Mouse (Mus musculus) inflammation-experienced regulatory T-cells, adult 6 months (primary cell): Measurements from ENCODE around the gene Mkrn1. TPM values are rescaled to one million over a fixed set of nuclear protein-coding genes. Genes with fewer than 3 reads are reported as not detected.
A peak's percentile ranks its signal among the peaks of the same experiment; 100 is the strongest.
"Not testable (repeated sequence)": the region's sequence is repeated elsewhere in the genome, so short reads cannot be mapped to it uniquely, and the experiment has no call there.

Experiments
- ATAC-seq: one replicate; pipeline ENCODE4 v1.8.0; 2017
- polyA plus RNA-seq, 3 experiments: library from polyadenylated mRNA; unstranded; fragments of 100-300 nt; shearing (Covaris generic); gene quantifications; one replicate each; pipeline ENCODE4 v1.2.1; 2017

Gene Mkrn1
- polyA plus RNA-seq, 3 experiments from 2014 or later: 57.0 to 70.0 (median 62.5) TPM

DNA sequence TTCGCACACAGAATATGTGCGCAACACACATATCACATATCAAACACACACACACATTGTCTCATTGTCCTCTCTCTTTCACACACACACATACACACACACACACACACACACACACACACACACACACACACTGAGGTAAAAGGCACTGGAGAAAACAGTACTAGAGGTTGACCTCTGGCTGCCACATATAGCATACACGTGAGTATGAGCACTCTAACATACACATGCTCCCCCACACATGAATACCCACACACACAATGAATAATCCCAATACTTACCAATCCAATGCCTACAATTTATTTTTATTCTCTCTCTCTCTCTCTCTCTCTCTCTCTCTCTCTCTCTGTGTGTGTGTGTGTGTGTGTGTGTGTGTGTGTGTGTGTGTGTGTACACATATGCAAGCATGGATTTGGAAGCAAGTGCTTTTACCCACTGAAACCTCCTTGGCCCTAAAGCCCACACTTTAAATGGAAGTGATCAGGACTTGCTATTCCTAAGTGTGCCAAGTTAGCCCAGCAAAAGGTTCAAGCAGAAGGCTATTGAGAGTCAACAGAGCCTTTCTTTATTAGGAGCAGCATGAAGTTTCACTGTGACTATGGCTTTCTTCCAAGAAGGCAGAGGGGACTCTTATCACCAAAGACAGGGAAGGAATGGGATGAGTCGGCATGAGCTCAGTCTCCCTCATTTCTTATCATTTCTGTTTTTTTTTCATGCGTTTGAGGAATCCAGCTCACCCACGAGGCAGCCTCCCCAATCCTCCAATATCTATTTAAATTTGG, 8.9 kb upstream of the Mkrn1 start:
- ATAC-seq: no peak

DNA sequence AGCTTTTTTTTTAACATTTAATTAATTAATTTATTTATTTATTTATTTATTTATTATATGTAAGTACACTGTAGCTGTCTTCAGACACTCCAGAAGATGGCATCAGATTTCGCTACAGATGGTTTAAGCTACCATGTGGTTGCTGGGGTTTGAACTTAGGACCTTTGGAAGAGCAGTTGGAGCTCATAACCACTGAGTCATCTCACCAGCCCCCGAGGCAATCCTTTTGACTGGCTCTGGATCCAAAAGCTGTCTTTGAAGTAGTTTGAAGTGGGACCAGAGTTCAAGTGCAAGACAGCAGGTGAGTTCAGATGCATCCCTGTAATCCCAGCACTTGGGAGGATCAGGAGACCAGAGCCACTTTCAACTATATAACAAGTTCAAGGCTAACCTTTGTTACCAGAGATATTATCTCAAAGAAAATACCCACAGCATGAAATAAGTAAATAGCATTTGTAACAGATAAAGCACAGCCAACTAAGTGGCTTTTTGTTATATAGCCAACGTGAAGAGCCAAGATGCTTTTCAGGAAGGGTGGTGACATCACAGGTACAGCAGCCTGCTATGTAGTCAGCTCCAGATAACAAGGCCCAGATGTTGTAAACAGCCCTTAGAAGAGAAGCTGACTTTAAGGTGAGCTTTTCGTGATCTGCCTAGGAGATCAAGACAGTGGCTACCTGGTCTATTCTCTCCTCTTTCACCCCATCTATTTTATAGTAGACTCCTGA, 7.2 kb upstream of the Mkrn1 start:
- ATAC-seq: no peak

DNA sequence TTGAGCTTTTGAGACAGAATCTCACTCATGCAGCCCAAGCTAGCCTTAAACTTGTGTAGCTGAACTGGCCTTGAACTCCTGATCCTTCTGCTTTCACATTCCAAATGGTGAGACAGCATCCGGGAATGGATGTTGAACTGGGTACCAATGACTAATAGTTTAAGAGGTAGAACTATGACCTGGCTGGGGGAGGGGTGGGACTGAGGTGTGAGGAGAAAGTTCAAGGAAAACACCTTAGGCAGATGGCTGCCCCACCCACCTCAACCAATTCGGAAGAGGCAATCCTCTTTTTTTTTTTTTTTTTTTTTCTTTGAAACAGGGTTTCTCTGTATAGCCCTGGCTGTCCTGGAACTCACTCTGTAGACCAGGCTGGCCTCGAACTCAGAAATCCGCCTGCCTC, 6.5 kb upstream of the Mkrn1 start:
- no peak for ATAC-seq

DNA sequence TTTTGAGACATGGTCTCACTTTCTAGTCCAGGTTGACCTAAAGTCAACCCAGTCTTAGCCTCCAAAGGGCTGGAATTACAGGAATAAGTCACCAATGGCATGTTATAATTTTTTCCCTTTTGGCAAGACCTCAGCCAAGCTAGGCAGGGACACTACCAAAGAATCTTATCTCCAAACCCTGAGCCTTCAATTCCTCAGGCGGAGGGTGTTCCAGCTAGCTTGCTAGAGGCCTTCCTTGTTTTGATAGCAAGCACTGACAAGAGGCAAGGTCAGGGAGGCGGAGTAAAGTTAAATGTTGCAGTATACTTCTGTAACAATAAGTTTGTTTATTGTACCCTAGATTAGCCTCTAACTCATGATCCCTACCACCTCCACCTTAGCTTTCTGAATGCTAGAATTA, 4.9 kb upstream of the Mkrn1 start:
- ATAC-seq: no peak

DNA sequence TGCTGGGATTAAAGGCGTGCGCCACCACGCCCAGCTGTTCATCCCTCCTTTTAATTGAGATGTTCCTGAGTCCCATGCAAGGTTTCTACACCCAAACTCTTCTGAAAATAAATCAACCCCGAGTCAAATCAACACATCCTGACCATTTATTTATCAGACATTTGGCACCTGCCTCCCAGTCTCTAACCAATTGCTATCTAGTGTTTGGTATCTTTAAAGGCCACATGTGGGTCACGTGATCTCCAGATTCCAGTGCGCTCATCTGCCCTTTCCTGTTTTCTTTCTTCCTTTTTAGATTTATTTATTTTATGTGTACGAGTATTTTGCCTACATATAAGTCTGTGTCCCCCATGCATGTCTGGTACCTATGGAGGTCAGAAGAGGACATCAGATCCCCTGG, 3.4 kb upstream of the Mkrn1 start:
- no peak for ATAC-seq

DNA sequence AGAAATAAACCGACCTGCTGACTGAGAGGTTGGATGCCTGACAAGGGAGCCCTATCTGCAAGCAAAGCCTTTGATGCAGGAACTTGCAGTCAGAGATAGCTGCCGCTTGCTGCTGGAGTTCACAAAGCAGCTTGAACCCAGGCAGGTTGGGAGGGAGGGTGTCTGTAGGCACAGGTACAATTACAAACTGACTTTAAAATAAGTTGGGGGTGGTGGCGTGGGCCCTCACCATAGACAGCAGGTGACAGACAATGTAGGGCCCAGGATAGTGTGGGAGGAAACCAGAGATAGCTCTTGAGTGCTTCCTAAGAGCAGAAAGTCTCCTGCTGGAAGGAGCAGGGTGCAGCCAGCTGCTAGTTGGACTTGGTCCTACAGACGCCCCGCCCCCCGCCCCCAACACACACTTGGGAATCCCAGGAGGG, 2.9 kb upstream of the Mkrn1 start:
- no peak for ATAC-seq

DNA sequence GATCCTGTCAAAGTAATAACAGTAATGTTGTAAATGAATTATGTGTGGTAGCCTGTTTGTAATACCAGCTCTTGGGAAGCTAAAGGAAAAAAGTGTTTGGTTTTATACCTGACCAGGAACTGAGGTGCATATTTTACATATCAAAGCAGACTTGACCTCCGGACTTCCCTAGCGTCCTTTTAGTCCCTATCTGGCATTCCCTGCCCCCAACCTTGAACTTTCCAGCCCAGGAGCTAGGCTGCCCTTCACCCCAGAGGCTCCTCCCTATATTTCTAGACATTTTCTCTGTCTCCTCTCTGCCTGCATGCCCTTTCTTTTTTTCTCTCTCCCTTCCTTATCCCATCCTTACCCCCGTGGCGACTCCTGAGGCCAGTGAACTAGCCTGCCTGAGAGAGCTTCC, 605 bp upstream of the Mkrn1 start:
- no peak for ATAC-seq

DNA sequence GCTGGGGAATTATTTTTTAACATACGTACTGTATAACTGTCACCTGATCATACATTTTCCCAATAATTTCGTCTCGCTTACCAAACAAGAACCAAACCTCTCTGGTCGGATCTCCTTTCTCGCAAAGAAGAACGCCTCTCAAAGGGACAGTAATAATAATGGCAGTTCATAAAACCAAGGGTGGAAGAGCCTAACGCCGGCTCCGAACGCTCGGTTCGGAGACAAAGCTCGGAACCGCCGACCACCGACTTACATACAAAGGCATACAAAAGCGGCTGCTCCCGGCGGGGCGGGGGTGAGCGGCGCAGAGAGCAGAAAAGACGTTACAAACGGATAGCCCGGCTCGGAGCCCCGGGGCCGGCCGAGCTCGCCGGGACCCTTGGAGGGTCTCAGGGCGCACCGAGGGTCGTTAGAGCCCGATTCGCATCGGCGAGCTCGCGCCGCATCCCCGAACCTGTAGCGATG, 844 bp downstream of the Mkrn1 start:
- ATAC-seq: peak; percentile 11

DNA sequence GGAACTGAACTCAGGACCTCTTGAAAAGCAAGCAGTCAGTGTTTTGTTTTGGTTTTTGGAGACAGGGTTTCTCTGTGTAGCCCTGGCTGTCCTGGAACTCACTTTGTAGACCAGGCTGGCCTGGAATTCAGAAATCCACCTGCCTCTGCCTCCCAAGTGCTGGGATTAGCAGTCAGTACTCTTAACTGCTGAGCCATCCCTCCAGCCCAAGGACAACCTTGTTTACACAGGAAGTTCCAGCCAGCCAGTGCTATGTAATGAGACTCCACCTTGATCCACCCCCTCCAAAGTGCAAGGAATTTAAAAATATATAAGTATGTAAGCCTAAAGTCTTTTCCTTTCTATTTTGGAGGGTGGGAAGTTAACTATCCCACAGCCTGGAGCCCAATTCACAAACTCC, 3.6 kb downstream of the Mkrn1 start:
- not testable (repeated sequence) for ATAC-seq

DNA sequence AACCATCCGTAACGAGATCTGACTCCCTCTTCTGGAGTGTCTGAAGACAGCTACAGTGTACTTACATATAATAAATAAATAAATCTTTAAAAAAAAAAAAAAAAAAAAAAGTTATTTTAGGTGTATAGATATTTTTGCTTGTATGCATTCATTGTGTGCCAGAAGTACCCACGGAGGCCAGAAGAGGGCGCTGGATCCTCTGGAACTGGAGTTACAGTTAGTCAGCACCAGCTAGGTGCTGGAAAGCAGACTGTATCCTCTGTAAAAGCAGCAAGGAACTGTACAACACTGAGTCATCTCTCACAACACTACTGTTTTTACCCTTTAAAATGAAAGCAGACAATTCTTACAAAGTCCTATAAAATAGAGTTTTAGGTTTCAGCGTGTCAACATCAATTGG, 4.5 kb downstream of the Mkrn1 start:
- ATAC-seq: peak; percentile 47

DNA sequence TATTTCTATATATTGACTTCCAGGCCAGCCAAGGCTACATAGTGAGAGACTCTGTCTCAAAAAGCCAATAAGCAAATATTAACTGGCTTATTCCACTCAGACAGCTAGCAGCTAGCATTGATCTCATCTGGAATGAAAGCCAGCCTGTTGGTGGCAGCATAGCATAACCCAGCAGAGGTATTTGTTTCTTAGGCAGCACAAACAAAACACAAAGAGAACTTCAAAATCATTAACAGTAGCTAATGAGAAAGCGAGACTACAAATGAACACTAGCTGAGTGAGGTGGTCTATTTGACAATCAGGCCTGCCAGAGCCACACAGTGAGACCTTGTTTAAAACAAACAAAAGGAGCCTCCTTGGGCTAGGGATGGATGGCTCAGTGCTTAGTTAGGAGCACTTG, 6.2 kb downstream of the Mkrn1 start:
- no peak for ATAC-seq

DNA sequence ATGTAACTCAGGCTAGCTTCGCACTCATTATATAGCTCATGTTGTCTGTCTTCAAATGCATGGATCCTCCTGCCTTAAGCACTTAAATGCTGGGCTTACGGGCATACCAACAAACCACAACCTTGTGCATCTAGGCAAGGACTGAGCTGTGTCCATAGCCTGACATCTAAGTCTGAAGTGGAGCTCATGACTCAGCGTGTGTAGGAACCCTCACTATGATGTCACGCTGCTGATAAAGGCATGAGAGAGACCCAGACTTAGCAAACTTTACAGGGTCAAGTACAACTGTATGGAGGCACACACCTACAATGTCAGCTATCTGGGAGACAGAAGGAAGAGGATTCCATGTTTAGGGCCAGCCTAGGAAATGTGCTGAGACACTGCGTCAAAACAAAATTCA, 13.8 kb downstream of the Mkrn1 start:
- no peak for ATAC-seq

DNA sequence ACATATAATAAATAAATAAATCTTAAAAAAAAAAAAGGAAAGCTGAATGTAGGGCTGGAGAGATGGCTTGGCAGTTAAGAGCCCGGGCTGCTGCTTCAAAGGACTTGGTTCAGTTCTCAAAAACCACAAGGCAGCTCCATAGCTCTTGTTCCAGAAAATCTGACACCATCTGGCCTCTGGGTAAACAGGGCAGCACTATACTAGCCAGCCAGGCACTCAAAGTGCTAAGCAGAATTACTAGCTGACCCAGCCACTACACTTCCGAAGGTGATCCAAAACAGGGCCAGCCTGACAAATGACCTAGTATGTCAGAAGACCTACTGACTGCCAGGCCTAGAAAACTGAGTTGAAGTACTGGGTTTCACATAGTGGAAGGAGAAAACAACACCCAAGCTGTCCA, 17.1 kb downstream of the Mkrn1 start:
- no peak for ATAC-seq

DNA sequence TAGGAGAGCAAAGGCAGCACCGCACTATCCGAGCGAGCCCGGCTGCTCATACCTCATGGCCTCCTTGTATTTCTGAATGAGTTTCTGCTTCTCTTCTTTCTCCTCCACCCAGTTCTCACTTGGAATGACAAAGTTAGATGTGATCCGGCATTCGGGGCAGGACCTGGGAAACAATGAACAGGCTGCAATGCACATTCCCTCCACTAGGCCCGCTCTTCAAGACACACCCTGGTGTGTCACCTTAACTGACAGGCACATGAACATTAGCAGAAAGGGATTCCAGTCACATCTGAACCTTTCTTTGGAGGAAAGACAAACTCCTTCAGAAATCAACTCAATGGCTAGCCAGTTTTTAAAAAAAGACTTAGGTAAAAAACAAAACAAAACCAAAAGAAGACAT, 19.9 kb downstream of the Mkrn1 start:
- ATAC-seq: peak; percentile 48

DNA sequence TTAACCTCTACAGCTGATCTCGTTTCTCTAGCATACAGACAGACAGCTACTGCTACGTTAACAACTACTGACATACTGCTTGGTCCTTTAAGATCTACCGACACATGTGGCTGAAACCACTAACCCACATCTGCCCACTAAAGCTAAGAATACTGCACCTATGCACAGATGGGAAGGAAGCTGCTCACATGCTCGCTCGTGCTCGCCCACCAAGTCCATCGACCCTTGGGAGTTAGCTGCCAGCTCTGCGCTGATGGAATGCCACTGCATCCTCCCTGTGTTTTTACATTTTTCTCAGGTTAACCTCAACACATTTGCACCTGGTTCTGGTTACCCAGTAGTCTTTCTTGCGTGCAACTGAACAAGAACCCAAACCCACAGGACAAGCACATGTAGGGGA, 21.9 kb downstream of the Mkrn1 start:
- ATAC-seq: no peak

DNA sequence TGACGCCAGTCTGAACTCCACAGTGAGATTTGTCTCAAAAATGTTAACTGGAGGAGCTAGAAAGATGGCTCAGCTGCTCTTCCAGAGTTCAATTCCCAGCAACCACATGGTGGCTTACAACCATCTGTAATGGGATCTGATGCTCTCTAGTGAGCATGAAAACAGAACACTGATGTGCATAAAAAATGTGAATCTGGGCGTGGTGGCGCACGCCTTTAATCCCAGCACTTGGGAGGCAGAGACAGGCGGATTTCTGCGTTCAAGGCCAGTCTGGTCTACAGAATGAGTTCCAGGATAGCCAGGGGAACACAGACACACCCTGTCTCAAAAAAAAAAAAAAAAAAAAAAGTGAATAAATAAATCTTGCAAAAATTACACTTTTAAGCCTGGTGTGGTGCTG, 23.2 kb downstream of the Mkrn1 start:
- ATAC-seq: no peak

DNA sequence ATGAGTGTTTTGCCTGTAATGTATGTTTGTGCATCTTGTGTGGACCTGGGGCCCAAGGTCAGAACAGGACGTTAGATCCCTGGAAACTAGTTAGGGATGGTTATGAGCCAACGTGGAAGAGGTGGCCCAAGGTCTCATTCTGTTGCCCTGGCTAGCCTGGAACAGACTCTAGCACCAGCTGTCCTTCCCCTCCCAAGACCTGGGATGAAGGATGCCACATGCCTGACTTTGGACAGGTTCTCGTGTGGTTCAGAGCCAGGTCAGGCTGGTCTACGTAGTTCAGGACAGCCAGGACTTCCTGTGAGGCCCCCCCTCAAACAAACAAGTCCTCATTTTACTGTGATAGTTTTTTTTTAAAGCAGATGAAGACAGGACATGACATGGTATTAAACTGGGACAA, 24.3 kb downstream of the Mkrn1 start:
- no peak for ATAC-seq

DNA sequence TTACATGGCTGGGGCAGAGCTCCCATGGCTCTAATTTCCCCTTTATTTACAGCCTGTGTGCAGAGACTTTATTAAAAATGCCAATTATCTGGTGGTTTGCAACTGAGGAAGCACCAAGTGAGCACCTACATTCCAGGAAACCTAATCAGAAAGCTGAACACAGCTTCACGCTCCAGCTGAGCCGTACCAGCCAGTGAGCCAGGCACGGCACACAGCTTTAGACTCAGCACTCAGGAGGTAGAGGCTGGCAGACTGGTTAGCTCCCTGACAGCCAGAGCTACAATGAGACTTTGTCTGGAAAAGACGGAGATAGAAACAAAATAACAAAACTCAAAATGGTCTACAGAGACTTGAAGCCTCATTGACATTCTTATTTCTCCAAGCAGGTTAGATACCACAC, 24.8 kb downstream of the Mkrn1 start:
- no peak for ATAC-seq

DNA sequence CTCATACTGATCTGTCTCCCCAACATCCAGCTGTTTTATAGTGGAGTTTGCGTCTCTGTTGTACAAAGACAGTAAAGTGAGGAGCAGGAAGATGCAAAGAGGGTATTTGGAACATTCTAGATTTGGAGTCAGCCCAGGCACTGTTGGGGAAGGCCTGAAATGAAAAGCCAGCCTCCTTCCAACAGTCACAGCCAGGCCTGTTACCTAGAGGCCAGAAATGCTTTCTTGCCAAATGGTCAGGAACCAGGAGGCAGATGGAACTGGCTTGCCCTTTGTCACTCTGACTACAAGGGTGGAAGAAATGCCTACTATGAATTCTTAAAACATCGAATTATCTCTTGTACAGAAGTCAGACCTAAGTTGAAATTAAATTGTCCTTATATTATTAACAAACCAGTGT, 30.3 kb downstream of the Mkrn1 start:
- no peak for ATAC-seq

DNA sequence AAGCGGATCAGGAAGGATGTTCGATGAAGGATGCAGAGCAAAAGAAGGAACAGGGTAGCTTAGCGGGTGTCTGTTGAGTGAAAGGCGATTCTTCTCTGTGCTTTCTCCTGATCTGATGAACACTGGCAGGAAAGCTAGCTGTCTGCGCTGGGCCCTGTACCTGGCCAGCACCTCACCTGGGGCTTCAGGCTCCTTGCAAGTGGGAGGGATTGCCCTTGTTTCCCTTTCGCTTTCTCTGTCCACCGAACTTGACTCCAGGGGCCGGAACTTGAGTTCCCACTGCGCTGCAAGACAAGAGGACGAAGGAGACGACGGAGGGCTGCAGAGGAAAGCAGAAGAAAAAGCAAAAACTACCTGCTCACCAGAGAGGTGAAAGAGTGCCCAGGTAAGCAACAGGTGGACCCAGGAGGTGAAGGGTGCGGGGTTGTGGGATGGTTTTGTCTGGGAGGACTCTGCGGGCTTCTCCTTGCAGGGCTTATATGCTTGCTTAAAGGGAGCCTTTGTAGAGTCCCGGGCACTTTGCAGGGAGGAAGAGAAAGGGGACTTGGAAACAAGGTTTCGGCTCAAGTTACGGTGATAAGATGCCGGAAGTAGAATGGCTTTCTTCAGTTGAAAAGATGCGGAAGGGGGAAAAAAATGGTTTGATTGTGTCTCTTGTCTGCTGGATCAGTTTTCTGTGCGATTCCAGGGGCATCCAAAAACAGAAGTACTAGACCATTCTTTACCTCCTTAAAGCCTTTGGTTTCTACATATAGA, 39.0 kb downstream of the Mkrn1 start, which contains the start of gene Rab19:
Gene Rab19 (plus strand): TSS at position 51 of the 756 bp plus-strand sequence.
- ATAC-seq: peak; percentile 21

DNA sequence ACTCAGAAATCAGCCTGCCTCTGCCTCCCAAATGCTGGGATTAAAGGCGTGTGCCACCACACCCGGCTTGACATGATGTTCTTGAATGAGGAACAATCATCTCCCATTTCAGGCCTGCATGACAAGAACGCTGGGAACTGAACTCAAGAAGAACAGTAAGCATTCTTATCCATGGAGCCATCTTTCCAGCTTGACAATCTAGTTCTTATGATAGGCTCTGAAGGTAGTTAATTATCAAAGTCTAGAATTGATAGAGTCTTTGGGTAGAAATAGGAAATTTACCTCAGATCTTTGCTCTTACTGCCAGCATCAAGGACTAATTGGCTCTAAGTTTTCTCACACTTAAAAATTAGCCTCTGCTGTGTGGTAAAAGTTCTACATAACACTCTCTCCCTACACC, 40.0 kb downstream of the Mkrn1 start:
- ATAC-seq: no peak

DNA sequence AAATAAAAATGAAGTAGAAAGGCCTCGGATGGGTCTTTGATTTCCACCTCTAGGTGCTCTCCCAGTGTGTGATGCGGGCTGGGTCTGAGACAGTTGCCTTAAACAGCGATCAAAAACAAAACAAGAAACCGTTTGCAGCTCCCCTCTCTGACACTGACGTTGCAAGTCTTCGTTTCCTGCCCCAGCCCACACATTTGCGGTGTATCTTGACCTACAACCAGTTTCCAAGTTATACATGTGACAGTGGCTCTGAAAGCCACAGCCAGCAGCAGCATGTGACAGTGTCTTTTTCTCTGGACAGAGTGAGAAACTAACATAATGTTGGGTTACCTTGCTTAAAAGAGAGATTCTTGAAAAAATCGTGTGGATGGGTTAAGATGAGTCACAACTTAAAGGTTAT, 40.5 kb downstream of the Mkrn1 start:
- peak; percentile 63 for ATAC-seq

DNA sequence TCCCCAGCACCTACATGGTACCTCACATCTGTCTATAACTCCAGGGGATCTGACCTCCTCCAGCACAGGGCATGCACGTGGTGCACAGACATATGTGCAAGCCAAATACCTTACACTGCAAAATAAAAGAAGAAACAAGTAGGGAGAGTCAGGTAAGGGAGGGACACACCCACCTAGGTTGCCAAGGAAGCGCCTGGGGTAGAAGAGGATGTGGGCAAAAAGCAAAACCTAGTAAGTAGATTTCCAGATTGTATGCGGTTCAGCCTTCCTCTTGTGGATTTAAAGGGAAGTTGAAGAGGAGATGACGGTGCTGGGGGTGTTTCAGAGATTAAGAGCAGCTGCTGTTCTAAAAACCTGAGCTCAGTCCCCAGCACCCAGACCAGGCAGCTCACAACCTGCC, 41.0 kb downstream of the Mkrn1 start:
- ATAC-seq: peak; percentile 80
